Mouse (Mus musculus): ENCODE data around the gene Tubgcp6. TPM values are rescaled to one million over a fixed set of nuclear protein-coding genes. Genes with fewer than 3 reads are reported as not detected.

Tubgcp6 gene
- polyA plus RNA-seq, 1 experiment from 2014 or later = 20.6 TPM

- Histone ChIP-seq H3K27me3 (replicated peaks) (peaks cover 40% of the 10 kb centered on the region), H3K4me3 (peak overlapping the region; percentile 80), H3K36me3 (no peaks in the 10 kb centered on the region), H3K4me1 (peaks cover 9% of the 10 kb centered on the region; the same call in 1 of the 2 replicates), H3K9me3 (no peaks in the 10 kb centered on the region), H3K9ac (peak overlapping the region; percentile 76), H3K4me2 (replicated peaks) (peak overlapping the region; percentile 92), H3K27ac (no peak overlapping the region)
- 2% methylated on average over 41 of the region's 48 CpGs for WGBS
- peak; percentile 59 for ATAC-seq (ENCODE audit: low FRiP score, low read depth)
Measured at GRCm38 (mm10) chr15:89060032-89060681, 62.8 kb downstream of the Tubgcp6 start.

- peaks cover 42% of the 10 kb centered on the region for H3K27me3 ChIP-seq (replicated peaks)
- peak within 1 kb of the TSS; percentile 80 for H3K4me3 ChIP-seq
- H3K9ac ChIP-seq = peak within 1 kb of the TSS; percentile 76
- H3K4me2 ChIP-seq (replicated peaks) = peak within 1 kb of the TSS; percentile 92
- peak; percentile 21; the same call in 1 of the 2 replicates for ATAC-seq (ENCODE audit: low FRiP score, low read depth)
- peaks cover 9% of the 10 kb centered on the region; the same call in 1 of the 2 replicates for H3K4me1 ChIP-seq
- H3K9me3 ChIP-seq = no peaks in the 10 kb centered on the region
- no peak within 1 kb of the TSS for H3K27ac ChIP-seq
- H3K36me3 ChIP-seq = no peaks in the 10 kb centered on the region
- 2% methylated on average over 32 of the region's 57 CpGs for WGBS
Measured at GRCm38 (mm10) chr15:89059161-89059931, 63.6 kb downstream of the Tubgcp6 start, which contains the start of gene Panx2. Gene Panx2, plus strand, starts transcription at chr15:89059734.

- peak overlapping the region; percentile 76 for H3K9ac ChIP-seq
Measured at GRCm38 (mm10) chr15:89058736-89059135, 64.2 kb downstream of the Tubgcp6 start.

GRCm38 (mm10) chr15:89054666-89055065 is 68.2 kb downstream of the Tubgcp6 start:
- no peak overlapping the region for H3K27ac ChIP-seq
- no peaks in the 10 kb centered on the region for H3K9me3 ChIP-seq
- 0 out of 2 replicates have a peak, but pooled peaks cover 5% of the 10 kb centered on the region for H3K4me1 ChIP-seq
- WGBS = 92% methylated on average over 7 of the region's 7 CpGs
- H3K36me3 ChIP-seq = no peaks in the 10 kb centered on the region
- H3K27me3 ChIP-seq (replicated peaks) = peaks cover 23% of the 10 kb centered on the region
- H3K4me2 ChIP-seq (replicated peaks) = no peak overlapping the region
- H3K9ac ChIP-seq = no peak overlapping the region
- no peak for ATAC-seq (ENCODE audit: low FRiP score, low read depth)
- no peak overlapping the region for H3K4me3 ChIP-seq

More at GRCm38 (mm10) chr15:89058736-89059135, 64.2 kb downstream of the Tubgcp6 start:
- peaks cover 42% of the 10 kb centered on the region for H3K27me3 ChIP-seq (replicated peaks)
- 29% methylated on average over 6 of the region's 6 CpGs for WGBS
- H3K4me2 ChIP-seq (replicated peaks) = peak overlapping the region; percentile 92
- H3K36me3 ChIP-seq = no peaks in the 10 kb centered on the region
- no peak for ATAC-seq (ENCODE audit: low FRiP score, low read depth)
- peaks cover 9% of the 10 kb centered on the region; the same call in 1 of the 2 replicates for H3K4me1 ChIP-seq
- H3K4me3 ChIP-seq = peak overlapping the region; percentile 80
- no peak overlapping the region for H3K27ac ChIP-seq
- H3K9me3 ChIP-seq = no peaks in the 10 kb centered on the region

Small RNA genes within 50 kb of the gene (microRNA-seq; reads per million reads assigned to microRNA genes)
- gene Mir7118 = not detected

Other genes starting within 250 kb of the Tubgcp6 start
- gene Ttll8, start 168.7 kb downstream of the Tubgcp6 start, polyA plus RNA-seq (2016; fragmentation: Nextera tagmentation; extraction: Ambion mirVana) = not detected in 2 replicates
- gene Mlc1, start 144.1 kb downstream of the Tubgcp6 start, polyA plus RNA-seq (2016; fragmentation: Nextera tagmentation; extraction: Ambion mirVana) = 2.8 and 4.1 TPM in 2 replicates
- not detected in 2 replicates for gene Mov10l1, start 140.2 kb downstream of the Tubgcp6 start, polyA plus RNA-seq (2016; fragmentation: Nextera tagmentation; extraction: Ambion mirVana)
- gene Panx2, start 63.4 kb downstream of the Tubgcp6 start, polyA plus RNA-seq (2016; fragmentation: Nextera tagmentation; extraction: Ambion mirVana) = 1.5 and 2.0 TPM in 2 replicates
- 49.6 and 51.2 TPM in 2 replicates for gene Trabd, start 48.0 kb downstream of the Tubgcp6 start, polyA plus RNA-seq (2016; fragmentation: Nextera tagmentation; extraction: Ambion mirVana)
- gene Selenoo, start 34.0 kb downstream of the Tubgcp6 start, polyA plus RNA-seq (2016; fragmentation: Nextera tagmentation; extraction: Ambion mirVana) = 23.2 and 27.2 TPM in 2 replicates
- gene Hdac10, start 5.6 kb upstream of the Tubgcp6 start, polyA plus RNA-seq (2016; fragmentation: Nextera tagmentation; extraction: Ambion mirVana) = 23.6 and 25.1 TPM in 2 replicates
- 11.7 and 13.4 TPM in 2 replicates for gene Mapk12, start 17.6 kb upstream of the Tubgcp6 start, polyA plus RNA-seq (2016; fragmentation: Nextera tagmentation; extraction: Ambion mirVana)
- gene Mapk11, start 26.5 kb upstream of the Tubgcp6 start, polyA plus RNA-seq (2016; fragmentation: Nextera tagmentation; extraction: Ambion mirVana) = 45.7 and 46.6 TPM in 2 replicates
- 123 and 126 TPM in 2 replicates for gene Plxnb2, start 57.7 kb upstream of the Tubgcp6 start, polyA plus RNA-seq (2016; fragmentation: Nextera tagmentation; extraction: Ambion mirVana)
- 55.5 and 62.6 TPM in 2 replicates for gene Dennd6b, start 73.4 kb upstream of the Tubgcp6 start, polyA plus RNA-seq (2016; fragmentation: Nextera tagmentation; extraction: Ambion mirVana)
- gene Ppp6r2, start 88.4 kb upstream of the Tubgcp6 start, polyA plus RNA-seq (2016; fragmentation: Nextera tagmentation; extraction: Ambion mirVana) = 56.9 and 69.7 TPM in 2 replicates
- gene Sbf1, start 192.2 kb upstream of the Tubgcp6 start, polyA plus RNA-seq (2016; fragmentation: Nextera tagmentation; extraction: Ambion mirVana) = 88.9 and 90.5 TPM in 2 replicates
- not detected in 2 replicates for gene Adm2, start 199.6 kb upstream of the Tubgcp6 start, polyA plus RNA-seq (2016; fragmentation: Nextera tagmentation; extraction: Ambion mirVana)
- gene Miox, start 211.3 kb upstream of the Tubgcp6 start, polyA plus RNA-seq (2016; fragmentation: Nextera tagmentation; extraction: Ambion mirVana) = not detected in 2 replicates
- gene Lmf2, start 232.5 kb upstream of the Tubgcp6 start, polyA plus RNA-seq (2016; fragmentation: Nextera tagmentation; extraction: Ambion mirVana) = 38.8 and 42.2 TPM in 2 replicates
- gene Ncaph2, start 232.6 kb upstream of the Tubgcp6 start, polyA plus RNA-seq (2016; fragmentation: Nextera tagmentation; extraction: Ambion mirVana) = 133 and 139 TPM in 2 replicates

Measured in neural tube, embryonic 12.5 days (tissue).